Mouse (Mus musculus) erythroblast, embryonic 14.5 days (primary cell): ENCODE data around the gene Olfr1393. TPM values are rescaled to one million over a fixed set of nuclear protein-coding genes. Genes with fewer than 3 reads are reported as not detected.

ENCODE experiments used
- H3K27me3 ChIP-seq: 2 replicates; pipeline ENCODE4 v1.6.1; 2012; ENCODE audit warnings: inconsistent platforms; ENCODE audit not compliant: control insufficient read depth
- H3K36me3 ChIP-seq: 2 replicates; pipeline ENCODE4 v1.6.1; 2012; ENCODE audit warnings: mild to moderate bottlenecking, inconsistent platforms; ENCODE audit not compliant: control insufficient read depth
- H3K4me1 ChIP-seq: 2 replicates; pipeline ENCODE4 v1.6.1; 2012; ENCODE audit warnings: inconsistent platforms; ENCODE audit not compliant: control insufficient read depth
- H3K4me3 ChIP-seq: replicated peaks from 2 replicates; pipeline ENCODE3; 2012; ENCODE audit warnings: moderate library complexity, mild to moderate bottlenecking, inconsistent platforms
- H3K9me3 ChIP-seq: 2 replicates; pipeline ENCODE4 v1.6.1; 2012; ENCODE audit warnings: low read length, inconsistent platforms, mixed read lengths; ENCODE audit not compliant: control insufficient read depth
- GATA1 ChIP-seq: IDR thresholded peaks from 2 replicates; pipeline ENCODE4 v1.6.1; 2012; ENCODE audit warnings: low read length, inconsistent platforms, mixed read lengths
- TAL1 ChIP-seq: IDR thresholded peaks from 3 replicates; pipeline ENCODE4 v1.6.1; 2012; ENCODE audit warnings: low read length, inconsistent platforms, mixed read lengths
- polyA plus RNA-seq: library from polyadenylated mRNA; stranded (reverse); fragments of >175 nt; gene quantifications from 2 replicates; pipeline ENCODE4 v1.2.3, GENCODE M21; 2012

Gene Olfr1393
- polyA plus RNA-seq, 1 experiment, result not detected

DNA sequence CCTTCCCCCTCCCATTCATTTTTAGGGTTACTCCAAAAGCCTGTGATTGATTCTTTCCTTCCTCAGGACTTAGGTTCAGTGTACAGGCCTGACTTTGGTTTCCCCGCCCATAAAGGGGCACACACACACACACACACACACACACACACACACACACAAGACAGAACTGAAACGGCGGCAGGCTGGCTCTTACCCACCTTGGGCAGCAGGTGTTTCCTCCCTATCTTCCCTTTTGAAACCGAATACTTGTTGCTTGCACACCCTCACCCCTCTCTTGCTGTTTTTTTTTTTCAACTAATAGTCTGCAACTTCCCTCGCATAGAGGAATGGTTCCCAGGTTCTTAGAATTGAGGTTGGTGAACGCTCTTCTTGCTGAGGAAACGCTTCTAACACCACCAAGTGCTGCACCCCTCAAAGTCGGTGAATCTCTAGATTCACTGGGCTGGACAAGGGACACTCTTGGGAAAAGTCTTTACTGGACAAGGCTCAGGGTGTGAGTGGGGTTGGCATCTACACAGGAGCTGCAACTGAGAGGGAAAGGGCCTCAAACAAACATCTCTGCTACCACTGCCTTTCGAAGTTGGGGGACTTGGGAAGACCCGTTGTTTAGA is 28.2 kb upstream of the Olfr1393 start:
- H3K27me3 ChIP-seq, result no peaks in the 10 kb centered on the region
- H3K4me3 ChIP-seq, result peak overlapping the region; percentile 80
- H3K4me1 ChIP-seq, result peaks cover 98% of the 10 kb centered on the region
- TF ChIP-seq GATA1, result no peak
- no peak for TF ChIP-seq TAL1
- H3K36me3 ChIP-seq, result peaks cover 46% of the 10 kb centered on the region
- H3K9me3 ChIP-seq, result no peaks in the 10 kb centered on the region

- peaks cover 54% of the 10 kb centered on the region for H3K36me3 ChIP-seq
- no peaks in the 10 kb centered on the region for H3K9me3 ChIP-seq
- no peak for TF ChIP-seq TAL1
- peak overlapping the region; percentile 80 for H3K4me3 ChIP-seq
- peaks cover 95% of the 10 kb centered on the region for H3K4me1 ChIP-seq
- no peaks in the 10 kb centered on the region for H3K27me3 ChIP-seq
These were observed 27.4 kb upstream of the Olfr1393 start for GRCm38 (mm10) chr11:49250422-49251379.

GRCm38 (mm10) chr11:49251380-49251761 is 26.7 kb upstream of the Olfr1393 start:
- no peak for TF ChIP-seq TAL1
- no peak for TF ChIP-seq GATA1
- H3K4me3 ChIP-seq, result peak overlapping the region; percentile 80
- H3K36me3 ChIP-seq, result peaks cover 60% of the 10 kb centered on the region
- no peaks in the 10 kb centered on the region for H3K9me3 ChIP-seq
- H3K4me1 ChIP-seq, result peaks cover 88% of the 10 kb centered on the region
- H3K27me3 ChIP-seq, result no peaks in the 10 kb centered on the region

DNA sequence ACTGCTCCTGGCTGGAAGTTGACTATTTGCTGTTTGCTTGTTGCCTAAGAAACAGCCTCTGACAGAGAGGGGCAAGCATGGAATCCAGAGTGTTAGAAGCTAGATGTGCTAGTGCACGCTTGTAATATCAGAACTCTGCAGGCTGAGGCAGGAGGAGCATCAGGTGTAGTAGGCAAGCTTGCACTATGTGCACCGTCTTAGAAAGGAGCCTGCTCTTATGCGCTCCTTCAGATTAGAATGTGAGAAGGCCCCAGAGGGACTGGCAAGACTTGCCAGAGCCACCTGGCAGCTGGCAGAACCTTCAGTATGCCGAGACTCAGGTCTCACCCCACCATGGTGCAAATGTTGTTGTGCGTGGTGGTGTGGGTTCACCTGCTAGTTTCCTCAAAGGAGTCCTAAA is 26.1 kb upstream of the Olfr1393 start:
- H3K27me3 ChIP-seq, result no peaks in the 10 kb centered on the region
- H3K36me3 ChIP-seq, result peaks cover 66% of the 10 kb centered on the region
- H3K4me1 ChIP-seq, result peaks cover 81% of the 10 kb centered on the region
- peak overlapping the region; percentile 80 for H3K4me3 ChIP-seq
- no peak for TF ChIP-seq TAL1
- no peak for TF ChIP-seq GATA1
- no peaks in the 10 kb centered on the region for H3K9me3 ChIP-seq

- no peak overlapping the region for H3K4me3 ChIP-seq
- no peaks in the 10 kb centered on the region for H3K27me3 ChIP-seq
- no peak for TF ChIP-seq TAL1
- no peak for TF ChIP-seq GATA1
- peaks cover 72% of the 10 kb centered on the region for H3K36me3 ChIP-seq
- no peaks in the 10 kb centered on the region for H3K9me3 ChIP-seq
- peaks cover 71% of the 10 kb centered on the region for H3K4me1 ChIP-seq
These were observed 25.1 kb upstream of the Olfr1393 start for GRCm38 (mm10) chr11:49253035-49253434.

- Histone ChIP-seq H3K9me3 (no peaks in the 10 kb centered on the region), H3K4me1 (peaks cover 10% of the 10 kb centered on the region), H3K36me3 (peaks cover 93% of the 10 kb centered on the region), H3K27me3 (no peaks in the 10 kb centered on the region), H3K4me3 (no peak overlapping the region)
- TF ChIP-seq TAL1 (no peak), GATA1 (no peak)
These were observed 18.8 kb upstream of the Olfr1393 start for GRCm38 (mm10) chr11:49259296-49259695.

- Histone ChIP-seq H3K36me3 (peaks cover 93% of the 10 kb centered on the region), H3K4me3 (no peak overlapping the region), H3K27me3 (no peaks in the 10 kb centered on the region), H3K4me1 (peaks cover 6% of the 10 kb centered on the region), H3K9me3 (no peaks in the 10 kb centered on the region)
- TF ChIP-seq TAL1 (no peak), GATA1 (no peak)
These were observed 18.3 kb upstream of the Olfr1393 start for GRCm38 (mm10) chr11:49259829-49260228.

DNA sequence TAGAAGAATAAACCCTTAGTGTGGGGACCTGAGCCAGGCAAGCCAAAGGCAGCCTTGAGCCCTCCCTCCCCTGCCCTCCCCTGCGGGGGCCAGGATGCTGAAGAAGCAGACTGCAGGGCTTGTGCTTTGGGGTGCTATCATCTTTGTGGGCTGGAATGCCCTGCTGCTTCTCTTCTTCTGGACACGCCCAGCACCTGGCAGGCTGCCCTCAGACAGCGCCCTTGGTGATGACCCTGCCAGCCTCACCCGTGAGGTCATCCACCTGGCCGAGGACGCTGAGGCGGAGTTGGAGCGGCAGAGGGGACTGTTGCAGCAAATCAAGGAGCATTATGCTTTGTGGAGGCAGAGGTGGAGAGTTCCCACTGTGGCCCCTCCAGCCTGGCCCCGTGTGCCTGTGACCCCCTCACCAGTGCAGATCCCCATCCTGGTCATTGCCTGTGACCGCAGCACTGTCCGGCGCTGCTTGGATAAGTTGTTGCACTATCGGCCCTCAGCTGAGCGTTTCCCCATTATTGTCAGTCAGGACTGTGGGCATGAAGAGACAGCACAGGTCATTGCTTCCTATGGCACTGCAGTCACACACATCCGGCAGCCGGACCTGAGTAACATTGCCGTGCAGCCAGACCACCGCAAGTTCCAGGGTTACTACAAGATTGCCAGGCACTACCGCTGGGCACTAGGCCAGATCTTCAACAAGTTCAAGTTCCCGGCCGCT is 17.3 kb upstream of the Olfr1393 start:
- Histone ChIP-seq H3K9me3 (no peaks in the 10 kb centered on the region), H3K27me3 (no peaks in the 10 kb centered on the region), H3K4me1 (no peaks in the 10 kb centered on the region; the same call in 1 of the 2 replicates), H3K36me3 (peaks cover 88% of the 10 kb centered on the region), H3K4me3 (no peak overlapping the region)
- TF ChIP-seq GATA1 (no peak), TAL1 (no peak)
